Mouse (Mus musculus) stomach, embryonic 14.5 days (tissue): ENCODE measurements around the gene Nasp. TPM values are rescaled to one million over a fixed set of nuclear protein-coding genes. Genes with fewer than 3 reads are reported as not detected.
"Not testable (repeated sequence)": the region's sequence is repeated elsewhere in the genome, so short reads cannot be mapped to it uniquely, and the experiment has no call there.

Experiments used
- ATAC-seq: fragments of 200-750 bp; cut with Nextera tagmentation; 2 replicates; pipeline ENCODE4 v1.8.0; 2017; ENCODE audit warnings: low read depth, moderate TSS enrichment; ENCODE audit not compliant: insufficient number of reproducible peaks, insufficient read depth, low FRiP score
- H3K27ac ChIP-seq: fragments of 300-500 bp; sonication (generic); 2 replicates; pipeline ENCODE4 v1.5.1; 2014; ENCODE audit warnings: mild to moderate bottlenecking, low read length, moderate library complexity, mixed read lengths
- H3K27me3 ChIP-seq: fragments of 300-500 bp; sonication (generic); 2 replicates; pipeline ENCODE4 v1.6.1; 2014; ENCODE audit warnings: low read length, control low read depth, mixed read lengths; ENCODE audit not compliant: control insufficient read depth, insufficient read depth
- H3K36me3 ChIP-seq: fragments of 300-500 bp; sonication (generic); 2 replicates; pipeline ENCODE4 v1.6.1; 2014; ENCODE audit warnings: mild to moderate bottlenecking, control low read depth, low read length, moderate library complexity, mixed read lengths; ENCODE audit not compliant: control insufficient read depth, insufficient read depth
- H3K4me1 ChIP-seq: fragments of 300-500 bp; sonication (generic); 2 replicates; pipeline ENCODE4 v1.6.1; 2014; ENCODE audit warnings: low read length, control low read depth, mixed read lengths; ENCODE audit not compliant: control insufficient read depth, insufficient read depth
- H3K4me2 ChIP-seq: fragments of 300-500 bp; sonication (generic); replicated peaks from 2 replicates; pipeline ENCODE4 v1.6.1; 2014; ENCODE audit warnings: low read depth, low read length, control low read depth
- H3K4me3 ChIP-seq: fragments of 300-500 bp; sonication (generic); 2 replicates; pipeline ENCODE4 v1.5.1; 2014; ENCODE audit warnings: low read depth, low read length, control low read depth
- H3K9ac ChIP-seq: fragments of 300-500 bp; sonication (generic); replicated peaks from 2 replicates; pipeline ENCODE4 v1.6.1; 2014; ENCODE audit warnings: low read depth, mild to moderate bottlenecking, control low read depth, low read length, moderate library complexity, mixed read lengths
- H3K9me3 ChIP-seq: fragments of 300-500 bp; sonication (generic); 2 replicates; pipeline ENCODE4 v1.6.1; 2016; ENCODE audit warnings: low read depth, low read length, control low read depth; ENCODE audit not compliant: control insufficient read depth
- WGBS: fragments of 180-500 bp; shearing (Covaris S2); extraction: QIAGEN DNeasy Blood & Tissue Kit; methylation state at CpG from one replicate; pipeline ENCODE4 v1.1.7; 2014; 5-methylcytosine and 5-hydroxymethylcytosine counted together
- polyA plus RNA-seq: library from polyadenylated mRNA; unstranded; fragments of >200 nt; fragmentation: Nextera tagmentation; extraction: Ambion mirVana; gene quantifications from 2 replicates; pipeline ENCODE4 v1.2.1, GENCODE M21; 2014

The Nasp gene
- polyA plus RNA-seq, 1 experiment from 2014 or later = 162 TPM

GRCm38 (mm10) chr4:116660829-116661228 is 33.1 kb upstream of the Nasp start:
- 74% methylated on average over 6 of the region's 6 CpGs for WGBS
- Histone ChIP-seq H3K9me3 (no peaks in the 10 kb centered on the region), H3K4me1 (no peaks in the 10 kb centered on the region), H3K36me3 (no peaks in the 10 kb centered on the region), H3K27me3 (no peaks in the 10 kb centered on the region), H3K4me2 (no peak overlapping the region), H3K4me3 (no peak overlapping the region), H3K27ac (no peak overlapping the region), H3K9ac (no peak overlapping the region)
- no peak for ATAC-seq

- not testable (repeated sequence) for H3K27me3 ChIP-seq, ATAC-seq, H3K9me3 ChIP-seq, H3K27ac ChIP-seq, H3K4me1 ChIP-seq, H3K4me3 ChIP-seq, H3K9ac ChIP-seq, H3K36me3 ChIP-seq, H3K4me2 ChIP-seq
- 81% methylated on average over 6 of the region's 6 CpGs for whole genome bisulfite sequencing
These were observed 32.2 kb upstream of the Nasp start for GRCm38 (mm10) chr4:116659916-116660315.

- Histone ChIP-seq H3K4me3 (no peak overlapping the region), H3K9ac (no peak overlapping the region), H3K27me3 (no peaks in the 10 kb centered on the region), H3K4me1 (no peaks in the 10 kb centered on the region), H3K9me3 (no peaks in the 10 kb centered on the region), H3K4me2 (no peak overlapping the region), H3K27ac (no peak overlapping the region), H3K36me3 (no peaks in the 10 kb centered on the region)
- ATAC-seq = no peak
- WGBS = 39% methylated on average over 2 of the region's 2 CpGs
These were observed 31.7 kb upstream of the Nasp start for GRCm38 (mm10) chr4:116659474-116659873.

GRCm38 (mm10) chr4:116657971-116658370 is 30.2 kb upstream of the Nasp start:
- H3K9me3 ChIP-seq = no peaks in the 10 kb centered on the region
- 44% methylated on average over 3 of the region's 3 CpGs for WGBS
- no peaks in the 10 kb centered on the region for H3K4me1 ChIP-seq
- H3K4me2 ChIP-seq = no peak overlapping the region
- H3K4me3 ChIP-seq = no peak overlapping the region
- H3K27me3 ChIP-seq = no peaks in the 10 kb centered on the region
- ATAC-seq = no peak
- no peak overlapping the region for H3K9ac ChIP-seq
- no peaks in the 10 kb centered on the region for H3K36me3 ChIP-seq
- H3K27ac ChIP-seq = no peak overlapping the region

DNA sequence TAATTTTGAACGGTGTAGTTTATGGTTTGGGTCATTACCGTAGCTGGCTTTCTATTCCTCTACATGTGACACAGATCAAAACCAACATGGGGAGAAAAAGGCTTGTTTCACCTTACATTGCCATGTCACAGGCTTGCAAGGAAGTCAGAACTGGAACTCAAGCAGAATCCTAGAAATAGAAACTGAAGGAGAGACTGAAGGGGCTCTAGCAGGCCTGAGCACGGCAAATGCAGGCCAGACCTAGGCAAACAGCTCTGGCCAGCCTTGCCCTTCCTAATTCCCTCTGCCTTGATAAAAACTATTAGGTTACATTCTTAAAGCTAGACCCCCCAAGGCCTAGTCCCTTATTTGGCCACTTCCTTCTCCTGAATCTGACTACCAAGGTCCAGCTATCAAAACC is 27.9 kb upstream of the Nasp start:
- Histone ChIP-seq H3K27me3 (no peaks in the 10 kb centered on the region), H3K4me2 (no peak overlapping the region), H3K4me3 (no peak overlapping the region), H3K9me3 (no peaks in the 10 kb centered on the region), H3K27ac (no peak overlapping the region), H3K4me1 (0 out of 2 replicates have a peak, but pooled peaks cover 3% of the 10 kb centered on the region), H3K36me3 (no peaks in the 10 kb centered on the region), H3K9ac (no peak overlapping the region)
- no peak for ATAC-seq
- WGBS = 70% methylated on average over 3 of the region's 3 CpGs

- Histone ChIP-seq H3K36me3 (no peaks in the 10 kb centered on the region), H3K4me2 (no peak overlapping the region), H3K27ac (no peak overlapping the region), H3K9ac (no peak overlapping the region), H3K9me3 (no peaks in the 10 kb centered on the region), H3K27me3 (no peaks in the 10 kb centered on the region), H3K4me1 (peaks cover 5% of the 10 kb centered on the region; the same call in 1 of the 2 replicates), H3K4me3 (no peak overlapping the region)
- ATAC-seq = no peak
- WGBS = 48% methylated on average over 2 of the region's 2 CpGs
These were observed 27.4 kb upstream of the Nasp start for GRCm38 (mm10) chr4:116655100-116655499.

GRCm38 (mm10) chr4:116653228-116653627 is 25.5 kb upstream of the Nasp start:
- peaks cover 16% of the 10 kb centered on the region; the same call in 1 of the 2 replicates for H3K4me1 ChIP-seq
- WGBS = 86% methylated on average over 6 of the region's 6 CpGs
- no peak for ATAC-seq
- no peaks in the 10 kb centered on the region for H3K27me3 ChIP-seq
- no peak overlapping the region for H3K4me3 ChIP-seq
- no peak overlapping the region for H3K27ac ChIP-seq
- H3K36me3 ChIP-seq = no peaks in the 10 kb centered on the region
- H3K9ac ChIP-seq = no peak overlapping the region
- H3K4me2 ChIP-seq = no peak overlapping the region
- no peaks in the 10 kb centered on the region for H3K9me3 ChIP-seq

DNA sequence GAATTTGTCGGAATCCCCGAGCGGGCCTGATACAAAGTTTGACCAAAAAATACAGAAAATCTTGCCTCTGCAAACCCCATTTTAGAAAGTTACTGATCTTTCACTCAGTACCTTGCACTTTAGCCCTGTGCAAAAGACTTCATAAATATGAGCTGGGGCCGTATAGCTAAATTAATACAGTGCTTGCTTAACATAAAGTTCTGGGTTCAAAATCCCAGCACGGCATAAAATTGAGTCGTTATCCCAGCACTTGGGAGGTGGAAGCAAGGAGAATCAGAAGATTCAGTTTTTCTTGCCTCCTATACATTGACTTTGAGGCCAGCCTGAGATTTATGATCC is 24.0 kb upstream of the Nasp start:
- no peaks in the 10 kb centered on the region for H3K9me3 ChIP-seq
- peaks cover 16% of the 10 kb centered on the region; the same call in 1 of the 2 replicates for H3K4me1 ChIP-seq
- no peak for ATAC-seq
- 11% methylated on average over 6 of the region's 6 CpGs for WGBS
- H3K4me3 ChIP-seq = peak overlapping the region; percentile 93
- peak overlapping the region; percentile 50 for H3K4me2 ChIP-seq
- peak overlapping the region; percentile 51 for H3K9ac ChIP-seq
- H3K27ac ChIP-seq = peak overlapping the region; percentile 62; the same call in 1 of the 2 replicates
- peaks cover 8% of the 10 kb centered on the region; the same call in 1 of the 2 replicates for H3K36me3 ChIP-seq
- no peaks in the 10 kb centered on the region for H3K27me3 ChIP-seq
